Mouse (Mus musculus): ENCODE measurements around the gene Kcnn3. TPM values are rescaled to one million over a fixed set of nuclear protein-coding genes. Genes with fewer than 3 reads are reported as not detected.

Gene Kcnn3
- polyA plus RNA-seq, 1 experiment from 2014 or later, result 8.2 TPM

DNA sequence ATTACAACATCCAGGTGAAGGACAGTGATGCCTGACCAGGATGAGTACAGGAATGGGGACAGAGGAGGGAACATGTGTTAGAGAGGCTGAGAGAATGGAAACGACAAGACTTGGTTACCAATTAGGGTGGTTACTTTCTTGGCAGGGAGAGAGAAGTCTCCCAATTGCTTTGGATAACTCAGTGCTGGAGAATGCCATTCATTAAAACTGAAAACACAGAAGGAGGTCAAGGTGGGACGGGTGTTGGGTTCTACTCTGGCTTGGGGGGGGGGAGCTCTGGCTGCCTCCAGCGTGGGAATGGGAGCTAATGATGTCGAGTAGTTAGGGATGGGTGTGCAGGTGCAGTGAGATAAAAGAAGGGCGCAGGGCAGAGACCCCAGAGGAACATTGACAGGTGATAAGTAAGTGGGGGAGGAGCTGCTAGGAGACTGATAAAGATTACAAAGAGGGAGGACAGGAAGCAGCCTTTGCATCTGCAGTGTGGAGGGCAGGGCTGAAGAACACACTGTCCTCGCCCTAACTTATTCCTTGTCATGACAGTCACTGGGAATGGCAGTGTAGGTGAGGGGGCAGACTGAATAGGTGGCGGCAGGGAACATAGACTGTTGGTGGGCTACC lies 49.9 kb downstream of the Kcnn3 start:
- WGBS, result 39% methylated on average over 7 of the region's 7 CpGs

GRCm38 (mm10) chr3:89570362-89570761 lies 50.4 kb downstream of the Kcnn3 start:
- 85% methylated on average over 3 of the region's 3 CpGs for WGBS
- ATAC-seq, result no peak
- no peaks in the 10 kb centered on the region for H3K36me3 ChIP-seq (ENCODE audit: control insufficient read depth, insufficient read depth)
- no peaks in the 10 kb centered on the region for H3K27me3 ChIP-seq (replicated peaks; ENCODE audit: control insufficient read depth, insufficient read depth, low read length)
- peaks cover 10% of the 10 kb centered on the region for H3K4me1 ChIP-seq (replicated peaks; ENCODE audit: control insufficient read depth, insufficient read depth, low read length)
- no peak overlapping the region for H3K27ac ChIP-seq (ENCODE audit: low read length)
- H3K4me2 ChIP-seq (ENCODE audit: low read length), result no peak overlapping the region
- H3K4me3 ChIP-seq (replicated peaks; ENCODE audit: low read length), result no peak overlapping the region
- no peaks in the 10 kb centered on the region for H3K9me3 ChIP-seq (ENCODE audit: control insufficient read depth, low read length)
- H3K9ac ChIP-seq (replicated peaks; ENCODE audit: low read depth, low read length), result no peak overlapping the region

More for the DNA sequence above, 49.9 kb downstream of the Kcnn3 start:
- no peak overlapping the region for H3K27ac ChIP-seq (ENCODE audit: low read length)
- peaks cover 10% of the 10 kb centered on the region for H3K4me1 ChIP-seq (replicated peaks; ENCODE audit: control insufficient read depth, insufficient read depth, low read length)
- H3K4me2 ChIP-seq (ENCODE audit: low read length), result no peak overlapping the region
- H3K36me3 ChIP-seq (ENCODE audit: control insufficient read depth, insufficient read depth), result no peaks in the 10 kb centered on the region
- H3K9ac ChIP-seq (replicated peaks; ENCODE audit: low read depth, low read length), result no peak overlapping the region
- no peaks in the 10 kb centered on the region for H3K27me3 ChIP-seq (replicated peaks; ENCODE audit: control insufficient read depth, insufficient read depth, low read length)
- ATAC-seq, result peak; percentile 23; the same call in 1 of the 2 replicates
- no peak overlapping the region for H3K4me3 ChIP-seq (replicated peaks; ENCODE audit: low read length)
- no peaks in the 10 kb centered on the region for H3K9me3 ChIP-seq (ENCODE audit: control insufficient read depth, low read length)

GRCm38 (mm10) chr3:89574260-89574659 lies 54.3 kb downstream of the Kcnn3 start:
- Histone ChIP-seq H3K27ac (ENCODE audit: low read length) (no peak overlapping the region), H3K36me3 (ENCODE audit: control insufficient read depth, insufficient read depth) (no peaks in the 10 kb centered on the region), H3K9me3 (ENCODE audit: control insufficient read depth, low read length) (no peaks in the 10 kb centered on the region), H3K27me3 (replicated peaks; ENCODE audit: control insufficient read depth, insufficient read depth, low read length) (no peaks in the 10 kb centered on the region), H3K4me1 (replicated peaks; ENCODE audit: control insufficient read depth, insufficient read depth, low read length) (peaks cover 10% of the 10 kb centered on the region), H3K9ac (replicated peaks; ENCODE audit: low read depth, low read length) (no peak overlapping the region), H3K4me2 (ENCODE audit: low read length) (no peak overlapping the region), H3K4me3 (replicated peaks; ENCODE audit: low read length) (no peak overlapping the region)
- 0 out of 2 replicates have a peak, but pooled peaks have one; percentile 20 for ATAC-seq
- WGBS, result 71% methylated on average over 2 of the region's 2 CpGs

GRCm38 (mm10) chr3:89576381-89576780 lies 56.4 kb downstream of the Kcnn3 start:
- H3K4me1 ChIP-seq (replicated peaks; ENCODE audit: control insufficient read depth, insufficient read depth, low read length), result no peaks in the 10 kb centered on the region
- no peak overlapping the region for H3K9ac ChIP-seq (replicated peaks; ENCODE audit: low read depth, low read length)
- no peak overlapping the region for H3K27ac ChIP-seq (ENCODE audit: low read length)
- no peaks in the 10 kb centered on the region for H3K27me3 ChIP-seq (replicated peaks; ENCODE audit: control insufficient read depth, insufficient read depth, low read length)
- H3K4me3 ChIP-seq (replicated peaks; ENCODE audit: low read length), result no peak overlapping the region
- H3K9me3 ChIP-seq (ENCODE audit: control insufficient read depth, low read length), result no peaks in the 10 kb centered on the region
- no peak overlapping the region for H3K4me2 ChIP-seq (ENCODE audit: low read length)
- H3K36me3 ChIP-seq (ENCODE audit: control insufficient read depth, insufficient read depth), result no peaks in the 10 kb centered on the region
- no peak for ATAC-seq
- WGBS, result 95% methylated on average over 6 of the region's 6 CpGs

GRCm38 (mm10) chr3:89577154-89577553 lies 57.2 kb downstream of the Kcnn3 start:
- Histone ChIP-seq H3K9me3 (ENCODE audit: control insufficient read depth, low read length) (no peaks in the 10 kb centered on the region), H3K9ac (replicated peaks; ENCODE audit: low read depth, low read length) (no peak overlapping the region)

GRCm38 (mm10) chr3:89578083-89578482 lies 58.1 kb downstream of the Kcnn3 start:
- Histone ChIP-seq H3K27me3 (replicated peaks; ENCODE audit: control insufficient read depth, insufficient read depth, low read length) (no peaks in the 10 kb centered on the region), H3K4me3 (replicated peaks; ENCODE audit: low read length) (no peak overlapping the region), H3K4me1 (replicated peaks; ENCODE audit: control insufficient read depth, insufficient read depth, low read length) (no peaks in the 10 kb centered on the region), H3K9me3 (ENCODE audit: control insufficient read depth, low read length) (no peaks in the 10 kb centered on the region), H3K4me2 (ENCODE audit: low read length) (no peak overlapping the region), H3K36me3 (ENCODE audit: control insufficient read depth, insufficient read depth) (no peaks in the 10 kb centered on the region), H3K9ac (replicated peaks; ENCODE audit: low read depth, low read length) (no peak overlapping the region), H3K27ac (ENCODE audit: low read length) (no peak overlapping the region)
- WGBS, result 76% methylated on average over 4 of the region's 4 CpGs
- ATAC-seq, result no peak

More at GRCm38 (mm10) chr3:89577154-89577553, 57.2 kb downstream of the Kcnn3 start:
- Histone ChIP-seq H3K27me3 (replicated peaks; ENCODE audit: control insufficient read depth, insufficient read depth, low read length) (no peaks in the 10 kb centered on the region), H3K4me2 (ENCODE audit: low read length) (no peak overlapping the region), H3K4me1 (replicated peaks; ENCODE audit: control insufficient read depth, insufficient read depth, low read length) (no peaks in the 10 kb centered on the region), H3K27ac (ENCODE audit: low read length) (no peak overlapping the region), H3K4me3 (replicated peaks; ENCODE audit: low read length) (no peak overlapping the region), H3K36me3 (ENCODE audit: control insufficient read depth, insufficient read depth) (no peaks in the 10 kb centered on the region)
- ATAC-seq, result no peak
- WGBS, result 88% methylated on average over 5 of the region's 5 CpGs

- no peaks in the 10 kb centered on the region for H3K27me3 ChIP-seq (replicated peaks; ENCODE audit: control insufficient read depth, insufficient read depth, low read length)
- no peaks in the 10 kb centered on the region for H3K36me3 ChIP-seq (ENCODE audit: control insufficient read depth, insufficient read depth)
- H3K4me1 ChIP-seq (replicated peaks; ENCODE audit: control insufficient read depth, insufficient read depth, low read length), result 0 out of 2 replicates have a peak, but pooled peaks cover under 1% of the 10 kb centered on the region
- no peak for ATAC-seq
- no peak overlapping the region for H3K9ac ChIP-seq (replicated peaks; ENCODE audit: low read depth, low read length)
- WGBS, result 60% methylated on average over 10 of the region's 10 CpGs
- H3K4me3 ChIP-seq (replicated peaks; ENCODE audit: low read length), result no peak overlapping the region
- no peak overlapping the region for H3K4me2 ChIP-seq (ENCODE audit: low read length)
- H3K9me3 ChIP-seq (ENCODE audit: control insufficient read depth, low read length), result no peaks in the 10 kb centered on the region
- H3K27ac ChIP-seq (ENCODE audit: low read length), result no peak overlapping the region
Observed at GRCm38 (mm10) chr3:89578803-89579202, 58.8 kb downstream of the Kcnn3 start.

DNA sequence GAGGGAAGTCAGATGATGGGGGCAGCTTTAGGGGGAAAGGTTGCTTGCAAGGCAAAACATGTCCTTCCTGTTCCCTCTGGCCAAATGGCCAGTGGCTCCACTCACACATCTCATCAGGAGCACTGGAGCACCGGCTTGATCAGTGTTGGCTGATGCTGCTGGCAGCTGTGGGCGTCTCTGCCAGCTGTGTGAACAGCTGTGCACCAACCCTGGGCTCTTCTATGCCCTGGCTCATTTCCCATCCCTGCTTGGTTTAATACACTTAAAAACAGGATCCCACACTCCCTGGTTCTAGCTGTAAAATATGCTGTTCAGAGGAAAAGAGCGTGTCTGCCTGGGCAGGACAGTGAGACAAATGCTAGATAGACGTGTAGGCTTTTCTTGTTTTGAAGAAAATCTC lies 64.3 kb downstream of the Kcnn3 start:
- peak; percentile 29; the same call in 1 of the 2 replicates for ATAC-seq
- H3K4me2 ChIP-seq (ENCODE audit: low read length), result no peak overlapping the region
- peaks cover 33% of the 10 kb centered on the region for H3K4me1 ChIP-seq (replicated peaks; ENCODE audit: control insufficient read depth, insufficient read depth, low read length)
- no peaks in the 10 kb centered on the region for H3K36me3 ChIP-seq (ENCODE audit: control insufficient read depth, insufficient read depth)
- no peak overlapping the region for H3K27ac ChIP-seq (ENCODE audit: low read length)
- H3K9ac ChIP-seq (replicated peaks; ENCODE audit: low read depth, low read length), result no peak overlapping the region
- H3K4me3 ChIP-seq (replicated peaks; ENCODE audit: low read length), result no peak overlapping the region
- WGBS, result 42% methylated on average over 4 of the region's 4 CpGs
- H3K27me3 ChIP-seq (replicated peaks; ENCODE audit: control insufficient read depth, insufficient read depth, low read length), result no peaks in the 10 kb centered on the region
- no peaks in the 10 kb centered on the region for H3K9me3 ChIP-seq (ENCODE audit: control insufficient read depth, low read length)

- Histone ChIP-seq H3K27me3 (replicated peaks; ENCODE audit: control insufficient read depth, insufficient read depth, low read length) (no peaks in the 10 kb centered on the region), H3K4me2 (ENCODE audit: low read length) (no peak overlapping the region), H3K9me3 (ENCODE audit: control insufficient read depth, low read length) (no peaks in the 10 kb centered on the region), H3K36me3 (ENCODE audit: control insufficient read depth, insufficient read depth) (no peaks in the 10 kb centered on the region), H3K4me1 (replicated peaks; ENCODE audit: control insufficient read depth, insufficient read depth, low read length) (peaks cover 54% of the 10 kb centered on the region), H3K9ac (replicated peaks; ENCODE audit: low read depth, low read length) (no peak overlapping the region), H3K4me3 (replicated peaks; ENCODE audit: low read length) (no peak overlapping the region), H3K27ac (ENCODE audit: low read length) (no peak overlapping the region)
- ATAC-seq, result no peak
- 84% methylated on average over 11 of the region's 11 CpGs for WGBS
Observed at GRCm38 (mm10) chr3:89588436-89588835, 68.5 kb downstream of the Kcnn3 start.

DNA sequence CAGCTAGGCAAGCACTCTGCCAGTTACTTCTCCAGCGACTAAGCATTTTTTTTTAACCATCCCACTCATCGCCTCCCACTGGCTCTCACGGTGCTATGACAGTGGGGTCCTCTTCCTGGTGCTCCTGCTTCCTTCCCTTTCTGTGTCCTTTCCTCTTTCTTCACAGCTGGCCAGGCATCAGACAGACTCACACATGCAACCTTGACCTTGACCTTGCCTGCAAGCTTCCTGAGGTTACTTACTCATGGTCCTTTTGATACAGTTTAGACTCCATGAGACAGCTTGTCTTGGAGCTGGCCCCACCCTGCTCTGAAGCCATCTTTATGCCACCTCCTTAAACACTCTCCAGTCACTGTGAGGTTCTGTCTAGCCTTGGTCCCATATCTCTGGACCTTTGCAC lies 69.4 kb downstream of the Kcnn3 start:
- Histone ChIP-seq H3K4me3 (replicated peaks; ENCODE audit: low read length) (no peak overlapping the region), H3K27me3 (replicated peaks; ENCODE audit: control insufficient read depth, insufficient read depth, low read length) (no peaks in the 10 kb centered on the region), H3K9ac (replicated peaks; ENCODE audit: low read depth, low read length) (no peak overlapping the region), H3K27ac (ENCODE audit: low read length) (no peak overlapping the region), H3K36me3 (ENCODE audit: control insufficient read depth, insufficient read depth) (no peaks in the 10 kb centered on the region), H3K9me3 (ENCODE audit: control insufficient read depth, low read length) (no peaks in the 10 kb centered on the region), H3K4me1 (replicated peaks; ENCODE audit: control insufficient read depth, insufficient read depth, low read length) (peaks cover 48% of the 10 kb centered on the region), H3K4me2 (ENCODE audit: low read length) (no peak overlapping the region)
- no peak for ATAC-seq
- WGBS, result 79% methylated on average over 3 of the region's 3 CpGs
